In genomic region chr15:80560646-80561580, GRCm38 (mm10) we compare ENCODE assay signal across 1 mouse cellular context.
TF ChIP-seq lines count a peak whose summit lies in the region.

No protein-coding gene starts in this region.

TF ChIP-seq in CH12.LX, 34 proteins besides CTCF, POLR2A, EP300 and RAD21 (continued from another document):
- TF ChIP-seq UBTF (IDR thresholded peaks at IDR 0.05; ENCODE audit: low read depth, low read length), result no peak
- TF ChIP-seq MXI1 (IDR thresholded peaks at IDR 0.05; ENCODE audit: low read depth, low read length), result no peak
- no peak for TF ChIP-seq JUN (IDR thresholded peaks at IDR 0.05; ENCODE audit: insufficient read depth, low read depth, low read length)
